Mouse (Mus musculus) megakaryocyte, embryonic 14.5 days (primary cell): ENCODE measurements around the gene Fsip1.

Experiments used
- FLI1 ChIP-seq: IDR thresholded peaks from 2 replicates; pipeline ENCODE4 v1.6.1; 2012; ENCODE audit warnings: low read length, inconsistent platforms, mixed read lengths
- GATA1 ChIP-seq: IDR thresholded peaks from 3 replicates; pipeline ENCODE4 v1.6.1; 2012; ENCODE audit warnings: mixed read lengths, low read length, inconsistent platforms, borderline replicate concordance

GRCm38 (mm10) chr2:118295505-118295904, 38.7 kb upstream of the Fsip1 start:
- TF ChIP-seq GATA1 (no peak), FLI1 (no peak)
